ENCODE assay signal across 26 mouse cellular contexts in genomic region chr1:153769998-153770775, GRCm38 (mm10). TPM values are rescaled to one million over a fixed set of nuclear protein-coding genes. Genes with fewer than 3 reads are reported as not detected.
DNase-seq lines count a peak whose midpoint lies in the region; ATAC-seq and TF ChIP-seq lines count a peak whose summit lies in the region.
"Had no signal": no experiment of that assay in that cellular context is flagged by ENCODE, and none has a peak within 500 bp of the region (broad histone marks: within the 10 kb centered on the region; RNA-seq: fewer than 3 reads in every experiment).

No protein-coding gene starts in this region.

- H3K36me3 ChIP-seq in liver, adult 2 months (ENCODE audit: control insufficient read depth, insufficient read depth, low read length) = no peaks in the 10 kb centered on the region
- no peaks in the 10 kb centered on the region for H3K36me3 ChIP-seq in liver, embryonic 11.5 days (ENCODE audit: control insufficient read depth, insufficient read depth, low read length)
- no peaks in the 10 kb centered on the region for H3K36me3 ChIP-seq in liver, embryonic 13.5 days
- H3K36me3 ChIP-seq in stomach, embryonic 14.5 days (ENCODE audit: control insufficient read depth, insufficient read depth, low read length) = no peaks in the 10 kb centered on the region
- no peaks in the 10 kb centered on the region for H3K36me3 ChIP-seq in hindbrain, postnatal 0 days (ENCODE audit: insufficient read depth, low read length)
- H3K36me3 ChIP-seq: embryonic facial prominence, embryonic 15.5 days; heart, embryonic 12.5 days; kidney, embryonic 15.5 days; limb, embryonic 10.5 days; midbrain, embryonic 12.5 days had no signal

- H3K27me3 ChIP-seq in liver, adult 2 months (ENCODE audit: control insufficient read depth, insufficient read depth, low read length) = no peaks in the 10 kb centered on the region
- no peaks in the 10 kb centered on the region for H3K27me3 ChIP-seq in liver, embryonic 11.5 days (replicated peaks; ENCODE audit: control insufficient read depth, insufficient read depth, low read length)
- H3K27me3 ChIP-seq in liver, embryonic 13.5 days = no peaks in the 10 kb centered on the region
- H3K27me3 ChIP-seq in stomach, embryonic 14.5 days (ENCODE audit: control insufficient read depth, insufficient read depth, low read length) = no peaks in the 10 kb centered on the region
- H3K27me3 ChIP-seq in hindbrain, postnatal 0 days (ENCODE audit: insufficient read depth, low read length) = no peaks in the 10 kb centered on the region
- H3K27me3 ChIP-seq: embryonic facial prominence, embryonic 15.5 days; heart, embryonic 12.5 days; kidney, embryonic 15.5 days; midbrain, embryonic 12.5 days had no signal

- peak overlapping the region; percentile 72 for H3K27ac ChIP-seq in liver, adult 2 months (replicated peaks; ENCODE audit: insufficient read depth, low read depth, low read length)
- H3K27ac ChIP-seq in liver, embryonic 11.5 days (ENCODE audit: low read depth, low read length) = no peak overlapping the region
- peak overlapping the region; percentile 19; the same call in 1 of the 2 replicates for H3K27ac ChIP-seq in liver, embryonic 13.5 days
- no peak overlapping the region for H3K27ac ChIP-seq in stomach, embryonic 14.5 days (ENCODE audit: low read length)
- H3K27ac ChIP-seq in hindbrain, postnatal 0 days = no peak overlapping the region
- H3K27ac ChIP-seq in left cerebral cortex, adult 2 months = no peak overlapping the region
- H3K27ac ChIP-seq: embryonic facial prominence, embryonic 15.5 days; kidney, embryonic 15.5 days; limb, embryonic 10.5 days; midbrain, embryonic 12.5 days had no signal

- 33% methylated on average over 10 of the region's 10 CpGs for WGBS in liver, adult 2 months
- 69% methylated on average over 10 of the region's 10 CpGs for WGBS in liver, embryonic 11.5 days
- WGBS in liver, embryonic 13.5 days (ENCODE audit: insufficient replicate concordance) = 62% methylated on average over 10 of the region's 10 CpGs
- 50% methylated on average over 10 of the region's 10 CpGs for WGBS in stomach, embryonic 14.5 days
- 87% methylated on average over 10 of the region's 10 CpGs for WGBS in hindbrain, postnatal 0 days

- H3K9ac ChIP-seq in liver, adult 2 months (ENCODE audit: low read depth, low read length) = no peak overlapping the region
- no peak overlapping the region for H3K9ac ChIP-seq in liver, embryonic 11.5 days (ENCODE audit: low read depth, low read length)
- H3K9ac ChIP-seq in liver, embryonic 13.5 days = no peak overlapping the region
- H3K9ac ChIP-seq in stomach, embryonic 14.5 days (replicated peaks; ENCODE audit: low read depth, low read length) = no peak overlapping the region
- H3K9ac ChIP-seq in hindbrain, postnatal 0 days (replicated peaks; ENCODE audit: low read length) = no peak overlapping the region
- H3K9ac ChIP-seq: embryonic facial prominence, embryonic 15.5 days; forebrain, postnatal 0 days; heart, embryonic 12.5 days; kidney, embryonic 15.5 days; midbrain, embryonic 12.5 days had no signal

- no peaks in the 10 kb centered on the region for H3K9me3 ChIP-seq in liver, embryonic 11.5 days (ENCODE audit: control insufficient read depth, low read length)
- no peaks in the 10 kb centered on the region for H3K9me3 ChIP-seq in liver, embryonic 13.5 days (replicated peaks)
- H3K9me3 ChIP-seq in stomach, embryonic 14.5 days (ENCODE audit: control insufficient read depth, low read depth, low read length) = no peaks in the 10 kb centered on the region
- H3K9me3 ChIP-seq in hindbrain, postnatal 0 days (ENCODE audit: low read length) = no peaks in the 10 kb centered on the region
- H3K9me3 ChIP-seq: embryonic facial prominence, embryonic 15.5 days; heart, embryonic 12.5 days; kidney, embryonic 15.5 days; limb, embryonic 10.5 days; midbrain, embryonic 12.5 days had no signal

- intact Hi-C loops in left cerebral cortex, adult 2 months (cut with DNase I) = no loop called here

- ATAC-seq in liver, embryonic 11.5 days (replicated peaks; ENCODE audit: low FRiP score) = no peak
- peak; percentile 55 for ATAC-seq in liver, embryonic 13.5 days (ENCODE audit: low read depth)
- peak; percentile 43; the same call in 1 of the 2 replicates for ATAC-seq in stomach, embryonic 14.5 days (ENCODE audit: insufficient number of reproducible peaks, insufficient read depth, low FRiP score, low read depth)
- no peak for ATAC-seq in hindbrain, postnatal 0 days
- ATAC-seq: forebrain, postnatal 0 days had no signal

- TF ChIP-seq CTCF in liver, adult 2 months (IDR thresholded peaks at IDR 0.05; ENCODE audit: low read depth, low read length) = no peak
- no peak for TF ChIP-seq CTCF in hindbrain, postnatal 0 days (IDR thresholded peaks at IDR 0.05; ENCODE audit: low read depth)
- no peak for TF ChIP-seq CTCF in left cerebral cortex, adult 2 months (IDR thresholded peaks at IDR 0.05)

- H3K79me2 ChIP-seq in liver, adult 2 months (ENCODE audit: control insufficient read depth, insufficient read depth, low read length) = no peaks in the 10 kb centered on the region

- DNase-seq in liver, adult 2 months (ENCODE audit: extremely low read depth, low read depth, low spot score) = peak; percentile 74
- no peak for DNase-seq in liver, embryonic 11.5 days (ENCODE audit: low spot score)
- no peak for DNase-seq in liver, embryonic 13.5 days
- no peak for DNase-seq in left cerebral cortex, adult 18-20 months (ENCODE audit: low spot score in 2 of 2)
- DNase-seq in hindbrain, postnatal 0 days (ENCODE audit: low spot score) = no peak
- DNase-seq in left cerebral cortex, adult 2 months (ENCODE audit: extremely low spot score in 1 of 2, low spot score in 2 of 2) = no peak
- DNase-seq: adrenal gland, adult 2 months; B cell, adult 2 months; cerebellum, adult 11 months; cerebellum, adult 9-11 months; forebrain, postnatal 0 days; gastrocnemius, postnatal 14 days; heart, adult 18-20 months; heart, postnatal 14 days; lung, adult 18-20 months; spleen, adult 18-20 months; thymus, adult 2 months had no signal

- H3K4me1 ChIP-seq in liver, adult 2 months (ENCODE audit: control insufficient read depth, insufficient read depth, low read length) = peaks cover 11% of the 10 kb centered on the region; the same call in 1 of the 2 replicates
- no peaks in the 10 kb centered on the region for H3K4me1 ChIP-seq in liver, embryonic 11.5 days (replicated peaks; ENCODE audit: control insufficient read depth, insufficient read depth, low read length)
- peaks cover 4% of the 10 kb centered on the region; the same call in 1 of the 2 replicates for H3K4me1 ChIP-seq in liver, embryonic 13.5 days (replicated peaks)
- no peaks in the 10 kb centered on the region for H3K4me1 ChIP-seq in stomach, embryonic 14.5 days (ENCODE audit: control insufficient read depth, insufficient read depth, low read length)
- no peaks in the 10 kb centered on the region for H3K4me1 ChIP-seq in hindbrain, postnatal 0 days (ENCODE audit: insufficient read depth, low read length)
- H3K4me1 ChIP-seq: embryonic facial prominence, embryonic 15.5 days; kidney, embryonic 15.5 days; limb, embryonic 10.5 days; midbrain, embryonic 12.5 days had no signal

- H3K4me2 ChIP-seq in liver, embryonic 11.5 days = no peak overlapping the region
- no peak overlapping the region for H3K4me2 ChIP-seq in liver, embryonic 13.5 days
- H3K4me2 ChIP-seq in stomach, embryonic 14.5 days (replicated peaks; ENCODE audit: low read depth, low read length) = no peak overlapping the region
- H3K4me2 ChIP-seq in hindbrain, postnatal 0 days (ENCODE audit: low read depth, low read length) = no peak overlapping the region
- H3K4me2 ChIP-seq: embryonic facial prominence, embryonic 15.5 days; heart, embryonic 12.5 days; kidney, embryonic 15.5 days; midbrain, embryonic 12.5 days had no signal

- H3K4me3 ChIP-seq in liver, adult 2 months (ENCODE audit: insufficient read depth, low read depth, low read length) = no peak overlapping the region
- H3K4me3 ChIP-seq in liver, embryonic 11.5 days (ENCODE audit: low read depth, low read length) = no peak overlapping the region
- H3K4me3 ChIP-seq in liver, embryonic 13.5 days (replicated peaks) = no peak overlapping the region
- no peak overlapping the region for H3K4me3 ChIP-seq in stomach, embryonic 14.5 days (ENCODE audit: low read depth, low read length)
- no peak overlapping the region for H3K4me3 ChIP-seq in hindbrain, postnatal 0 days (ENCODE audit: low read length)
- H3K4me3 ChIP-seq in left cerebral cortex, adult 2 months = no peak overlapping the region
- H3K4me3 ChIP-seq: embryonic facial prominence, embryonic 15.5 days; heart, embryonic 12.5 days; kidney, embryonic 15.5 days; limb, embryonic 10.5 days; midbrain, embryonic 12.5 days had no signal

- TF ChIP-seq POLR2A in liver, adult 2 months (IDR thresholded peaks at IDR 0.05; ENCODE audit: extremely low read depth, insufficient read depth, low read length) = no peak

RNA-seq across cellular contexts. Expression of gene Rnasel, which starts 21.0 kb away (rescaled TPM):
- total RNA-seq in liver, adult 2 months (2014; rRNA removed) = 3.7 and 5.1 TPM in 2 replicates
- polyA plus RNA-seq in liver, adult 2 months (2012; rRNA removed) = 0.57 and 0.72 TPM in 2 replicates
- 5.4 and 7.2 TPM in 2 replicates for polyA plus RNA-seq in liver, embryonic 11.5 days (2014; fragmentation: Nextera tagmentation; extraction: Ambion mirVana)
- polyA plus RNA-seq in liver, embryonic 13.5 days (2015; fragmentation: Nextera tagmentation; extraction: Ambion mirVana) = 13.8 and 15.9 TPM in 2 replicates
- polyA plus RNA-seq in stomach, embryonic 14.5 days (2014; fragmentation: Nextera tagmentation; extraction: Ambion mirVana) = 9.2 and 11.1 TPM in 2 replicates
- 10 to 100 TPM; 11.7 to 13.4 TPM for total RNA-seq in left cerebral cortex, adult 18-20 months (2021)
- total RNA-seq in hindbrain, postnatal 0 days (2014; rRNA removed) = 21.6 and 23.3 TPM in 2 replicates
- polyA plus RNA-seq in hindbrain, postnatal 0 days (2015; fragmentation: Nextera tagmentation; extraction: Ambion mirVana) = 16.8 and 17.1 TPM in 2 replicates
- total RNA-seq in left cerebral cortex, adult 2 months (2021) = 10 to 100 TPM; 10.9 to 12.5 TPM

RNA-seq across cellular contexts. Expression of gene Rgs16, which starts 30.0 kb away (rescaled TPM):
- 38.2 and 125 TPM in 2 replicates for total RNA-seq in liver, adult 2 months (2014; rRNA removed)
- polyA plus RNA-seq in liver, adult 2 months (2012; rRNA removed) = 1.6 and 3.9 TPM in 2 replicates
- polyA plus RNA-seq in liver, embryonic 11.5 days (2014; fragmentation: Nextera tagmentation; extraction: Ambion mirVana) = 0.94 and 1.3 TPM in 2 replicates
- polyA plus RNA-seq in liver, embryonic 13.5 days (2015; fragmentation: Nextera tagmentation; extraction: Ambion mirVana) = 0.39 and 0.56 TPM in 2 replicates
- polyA plus RNA-seq in stomach, embryonic 14.5 days (2014; fragmentation: Nextera tagmentation; extraction: Ambion mirVana) = 2.4 TPM in 2 replicates
- 10 to 100 TPM; 10.3 to 12.6 TPM for total RNA-seq in left cerebral cortex, adult 18-20 months (2021)
- 3.8 and 4.3 TPM in 2 replicates for total RNA-seq in hindbrain, postnatal 0 days (2014; rRNA removed)
- 5.7 and 6.7 TPM in 2 replicates for polyA plus RNA-seq in hindbrain, postnatal 0 days (2015; fragmentation: Nextera tagmentation; extraction: Ambion mirVana)
- 10 to 100 TPM in 1 of 2 experiments, 1 to 10 TPM in 1; 8.9 to 11.0 TPM for total RNA-seq in left cerebral cortex, adult 2 months (2021)
- total RNA-seq: common myeloid progenitor, adult 5-6 weeks; megakaryocyte, adult 5-6 weeks; MEL had no signal

Comparison
In these comparisons a context has a peak if more than half of its experiments do, and no peak if none do; other contexts are left out.
1. H3K27ac ChIP-seq: peak in liver, adult 2 months (single experiment) and liver, embryonic 13.5 days (single experiment); none in liver, embryonic 11.5 days (single experiment), stomach, embryonic 14.5 days (single experiment), hindbrain, postnatal 0 days (single experiment) and left cerebral cortex, adult 2 months (single experiment).
2. ATAC-seq: peak in liver, embryonic 13.5 days (single experiment) and stomach, embryonic 14.5 days (single experiment); none in liver, embryonic 11.5 days (single experiment) and hindbrain, postnatal 0 days (single experiment).